Mouse (Mus musculus): Measurements from ENCODE around the gene Ccdc103.

Gene Ccdc103

DNA sequence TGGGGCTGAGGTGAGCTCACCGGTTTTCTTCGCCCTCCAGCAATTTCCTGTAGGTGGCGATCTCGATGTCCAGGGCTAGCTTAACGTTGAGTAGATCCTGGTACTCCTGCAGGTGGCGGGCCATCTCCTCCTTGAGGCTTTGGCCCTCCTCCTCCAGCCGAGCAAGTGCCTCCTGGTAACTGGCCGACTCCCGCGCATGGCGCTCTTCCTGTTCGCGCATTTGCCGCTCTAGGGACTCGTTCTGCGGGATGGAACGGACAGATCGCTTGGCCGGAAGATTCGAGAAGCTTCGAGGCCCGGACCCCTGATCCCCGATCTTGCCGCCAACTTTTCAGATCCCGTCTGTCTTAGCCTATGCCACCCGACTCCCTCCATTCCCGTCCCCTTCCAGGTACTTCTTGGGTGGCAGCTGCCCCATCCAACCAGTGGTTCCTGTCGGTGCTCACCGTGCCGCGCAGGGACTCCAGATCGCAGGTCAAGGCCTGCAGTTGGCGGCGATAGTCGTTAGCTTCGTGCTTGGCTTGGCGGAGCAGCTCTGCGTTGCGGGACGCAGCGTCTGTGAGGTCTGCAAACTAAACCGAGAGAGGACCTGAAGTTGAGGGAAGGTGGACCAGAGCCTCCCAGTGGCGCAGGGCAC is 12.1 kb downstream of the Ccdc103 start:
- DNase-seq, result peak; percentile 83 to 85

DNA sequence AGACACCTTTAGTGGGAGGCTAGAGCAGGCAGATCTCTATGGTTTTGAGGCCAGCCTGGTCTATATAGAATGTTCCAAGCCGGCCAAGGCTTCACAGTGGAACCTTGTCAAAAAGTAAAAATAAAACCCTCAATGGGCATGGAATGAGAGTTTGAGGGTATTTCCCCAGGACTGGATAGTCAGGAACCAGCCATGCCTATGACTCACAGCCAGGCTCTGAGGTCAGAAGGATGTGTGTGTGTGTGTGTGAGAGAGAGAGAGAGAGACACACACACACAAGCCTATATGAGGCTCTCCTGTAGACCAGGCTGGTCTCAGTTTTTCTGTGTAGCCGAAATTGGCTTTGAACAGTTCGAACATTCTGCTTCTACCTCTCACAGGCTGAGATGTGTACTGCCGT is 13.7 kb downstream of the Ccdc103 start:
- DNase-seq, result no peak

DNA sequence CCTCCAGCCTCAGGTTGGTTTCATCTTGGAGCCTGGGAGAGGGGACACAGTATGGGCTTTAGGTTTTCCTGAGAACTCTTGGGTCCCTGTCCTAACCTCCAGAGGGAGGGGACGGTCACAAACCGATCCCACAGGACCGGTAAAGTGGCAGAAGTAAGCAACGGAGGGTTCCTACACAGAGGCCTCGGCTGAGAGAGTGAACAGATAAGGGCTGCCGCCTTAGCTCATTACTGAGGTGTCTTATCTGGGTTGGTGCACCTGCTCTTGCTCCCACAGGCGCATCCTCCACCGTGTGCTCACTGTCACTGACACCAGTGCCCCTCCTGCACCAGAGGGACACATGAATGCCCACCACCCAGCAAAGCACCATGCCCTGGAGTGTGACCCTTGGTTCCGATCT is 14.8 kb downstream of the Ccdc103 start:
- no peak for DNase-seq

DNA sequence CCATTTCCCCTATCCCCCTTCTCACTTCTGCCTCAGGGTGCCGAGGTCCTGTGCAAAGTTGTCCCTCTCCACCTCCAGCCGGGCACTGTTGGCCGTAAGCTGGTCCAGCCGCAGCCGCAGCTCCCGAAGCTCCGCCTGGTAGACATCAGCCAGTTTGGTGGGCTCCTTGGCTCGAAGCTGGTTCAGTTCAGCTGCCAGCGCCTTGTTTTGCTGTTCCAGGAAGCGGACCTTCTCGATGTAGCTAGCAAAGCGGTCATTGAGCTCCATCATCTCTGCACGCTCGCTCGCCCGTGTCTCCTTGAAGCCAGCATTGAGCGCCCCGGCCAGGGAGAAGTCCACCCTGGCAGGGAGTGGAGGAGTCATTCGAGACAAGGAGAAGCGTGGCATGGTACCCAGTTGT is 15.6 kb downstream of the Ccdc103 start:
- no peak for DNase-seq

DNA sequence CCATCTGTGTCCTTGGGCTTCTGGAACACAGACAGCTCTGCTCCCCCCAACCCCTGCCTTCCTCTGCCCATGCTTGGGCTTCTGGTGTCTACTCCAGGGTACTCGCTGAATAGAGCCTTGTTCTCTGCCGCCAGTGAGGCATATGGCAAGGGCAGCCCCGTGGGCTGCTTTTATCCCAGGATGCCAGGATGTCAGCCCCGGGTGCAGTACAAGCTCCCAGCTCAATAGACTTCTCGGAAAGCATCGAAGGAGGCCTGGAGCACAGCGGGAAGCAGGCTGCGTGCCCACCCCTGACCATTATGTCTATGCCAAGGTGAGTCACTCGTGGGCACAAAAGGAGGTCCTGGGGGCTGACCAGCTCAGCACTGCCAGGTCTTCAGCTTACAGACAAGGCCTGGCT is 17.4 kb downstream of the Ccdc103 start:
- no peak for DNase-seq

DNA sequence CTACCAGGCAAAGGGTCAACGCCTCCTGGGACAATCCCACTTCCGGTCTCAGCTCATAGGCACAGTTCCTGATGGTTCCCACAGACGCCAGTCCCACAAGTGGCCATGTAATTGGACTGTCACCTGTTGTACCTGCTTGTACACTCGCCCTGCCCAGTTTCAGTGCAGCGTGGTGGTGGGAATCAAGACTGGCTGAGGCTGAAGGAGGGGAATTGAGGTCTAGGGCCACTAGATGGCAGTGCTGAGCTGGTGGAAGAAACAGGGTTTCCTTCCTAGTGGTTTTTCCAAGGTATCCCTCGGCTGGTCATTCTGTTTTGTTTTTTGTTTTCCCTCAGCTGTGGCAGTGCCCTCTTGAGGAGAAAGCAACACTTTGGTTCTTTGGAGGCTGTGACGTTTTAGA is 19.8 kb downstream of the Ccdc103 start, which contains the start of gene Gfap:
Gene Gfap, minus strand, starts transcription at position 150 of the 400 bp plus-strand sequence.
- DNase-seq, result peak; percentile 52 to 82

DNA sequence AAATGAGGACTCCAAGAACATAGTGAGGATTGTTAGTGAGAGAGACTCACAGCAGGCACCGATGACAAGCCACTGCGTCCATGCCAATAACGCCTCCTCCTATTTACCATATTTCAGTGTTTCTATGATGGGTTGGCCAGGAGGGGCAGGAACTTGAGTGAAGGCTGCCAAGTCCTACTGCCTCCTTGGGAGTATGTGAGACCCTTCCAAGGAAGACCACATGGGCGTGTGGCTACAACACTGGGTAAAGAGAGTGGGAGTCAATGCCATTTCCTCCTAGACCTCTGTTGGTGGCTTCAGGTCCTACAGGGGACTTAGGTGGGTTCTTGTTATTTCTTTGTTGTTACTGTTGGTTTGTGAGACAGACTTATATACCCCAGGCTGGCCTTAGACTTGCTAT is 20.2 kb downstream of the Ccdc103 start:
- no peak for DNase-seq

DNA sequence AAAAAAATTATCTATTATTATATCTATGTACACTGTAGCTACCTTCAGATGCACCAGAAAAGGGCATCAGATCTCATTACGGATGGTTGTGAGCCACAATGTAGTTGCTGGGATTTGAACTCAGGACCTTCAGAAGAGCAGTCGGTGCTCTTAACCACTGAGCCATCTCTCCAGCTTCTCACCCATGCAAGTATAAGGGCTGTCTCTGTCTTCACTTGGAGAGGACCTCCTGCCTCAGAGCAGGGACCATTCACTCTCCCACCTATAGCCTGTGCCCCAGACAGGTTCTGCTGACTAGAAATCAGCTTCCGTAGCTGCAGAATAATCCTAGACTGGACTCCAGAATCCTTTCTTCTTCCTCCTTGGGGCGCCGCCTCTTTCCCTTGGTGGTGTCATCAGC is 21.1 kb downstream of the Ccdc103 start:
- DNase-seq, result no peak

DNA sequence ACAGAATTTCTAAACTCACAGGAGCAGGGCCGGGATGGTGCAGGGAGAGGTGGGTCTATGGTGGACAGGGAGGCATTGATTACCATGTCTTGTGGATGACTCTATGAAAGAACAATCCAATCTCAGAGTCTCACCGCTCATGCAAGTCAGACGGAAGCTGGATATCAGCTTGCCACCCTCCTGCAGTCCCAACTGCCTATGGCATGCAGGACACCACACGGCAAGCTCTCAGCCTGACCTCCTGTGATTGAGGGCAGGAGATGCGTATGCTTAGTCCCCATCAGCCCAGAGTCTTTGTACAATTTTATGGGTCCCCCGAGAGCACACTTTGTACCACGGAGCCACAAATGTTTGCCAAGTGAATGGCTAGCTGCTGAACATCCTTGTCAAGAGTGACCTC is 22.6 kb downstream of the Ccdc103 start:
- no peak for DNase-seq

DNA sequence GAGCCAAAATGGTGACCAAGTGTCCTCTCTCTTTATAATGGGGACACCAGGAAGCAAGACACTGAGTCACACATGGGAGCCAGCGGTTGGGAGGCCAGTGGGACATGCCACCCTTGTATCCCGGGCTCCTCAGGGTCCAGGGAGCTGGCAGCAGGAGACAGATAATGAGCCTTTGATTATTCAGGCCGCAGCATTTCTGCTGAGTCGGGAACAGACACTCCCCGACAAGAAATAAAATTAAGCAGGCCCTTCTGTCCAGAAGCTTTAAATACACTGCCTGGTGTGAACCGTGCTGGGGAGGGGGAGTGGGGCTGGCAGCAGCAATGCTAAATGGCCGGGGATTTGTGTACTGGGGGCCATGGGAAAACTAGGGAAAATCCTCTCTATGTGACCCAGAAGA is 30.4 kb downstream of the Ccdc103 start:
- DNase-seq, result no peak

DNA sequence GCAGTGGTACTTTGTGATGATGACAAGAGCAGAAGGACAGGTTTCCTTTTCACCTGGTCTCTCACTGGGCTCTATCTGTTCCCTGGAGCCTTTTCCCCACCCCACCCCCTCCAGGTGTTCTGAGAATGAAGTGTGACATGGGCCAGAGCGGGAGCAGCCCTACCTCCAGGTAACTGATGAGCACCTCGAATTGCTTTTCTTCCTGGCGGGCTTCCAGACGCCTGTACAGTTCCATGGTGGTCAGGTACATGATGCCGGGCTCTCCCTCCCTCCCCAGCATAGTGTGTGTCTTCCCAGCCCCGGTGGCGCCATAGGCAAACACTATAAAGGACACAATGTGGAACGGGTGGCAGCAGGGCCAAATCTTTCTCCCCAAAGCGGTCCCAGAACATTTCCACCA is 34.4 kb downstream of the Ccdc103 start:
- no peak for DNase-seq

DNA sequence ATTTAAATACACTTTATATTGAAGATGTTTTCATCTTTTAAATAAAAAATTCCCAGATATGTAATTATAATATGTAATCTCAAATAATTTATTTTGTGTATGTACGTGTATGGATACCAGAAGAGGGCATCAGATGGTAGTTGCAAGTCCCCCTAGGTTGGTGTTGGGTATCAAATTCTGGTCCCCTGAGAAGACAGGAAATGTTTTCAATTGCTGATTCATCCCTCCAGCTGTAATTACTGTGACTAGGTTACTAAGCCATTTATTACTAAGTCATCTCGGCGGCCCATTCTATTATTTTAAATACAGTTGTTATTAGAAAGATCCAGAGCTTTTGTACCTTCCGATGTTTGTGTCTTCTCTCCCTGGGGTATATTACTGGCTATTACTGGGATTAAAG is 37.1 kb downstream of the Ccdc103 start:
- no peak for DNase-seq

DNA sequence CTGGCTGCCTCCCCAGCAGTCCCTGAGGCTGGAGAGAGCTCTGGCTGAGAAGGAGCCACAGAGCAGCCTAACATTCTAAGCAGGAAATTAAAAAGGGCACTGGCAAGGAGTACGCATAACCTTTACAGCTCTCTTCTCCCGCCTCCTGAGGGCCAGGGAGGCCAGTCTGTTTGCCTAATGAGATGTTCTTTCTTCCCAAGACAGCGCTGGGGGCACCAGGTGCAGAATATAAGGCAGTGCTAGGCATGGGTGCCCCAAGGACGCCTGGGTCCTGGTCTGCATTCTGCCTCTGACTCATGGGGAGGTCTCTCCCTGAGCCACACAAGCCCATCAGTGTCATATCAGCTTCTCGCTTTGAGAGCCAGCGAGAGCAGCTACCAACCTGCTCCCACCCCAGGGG is 40.5 kb downstream of the Ccdc103 start:
- DNase-seq, result no peak

DNA sequence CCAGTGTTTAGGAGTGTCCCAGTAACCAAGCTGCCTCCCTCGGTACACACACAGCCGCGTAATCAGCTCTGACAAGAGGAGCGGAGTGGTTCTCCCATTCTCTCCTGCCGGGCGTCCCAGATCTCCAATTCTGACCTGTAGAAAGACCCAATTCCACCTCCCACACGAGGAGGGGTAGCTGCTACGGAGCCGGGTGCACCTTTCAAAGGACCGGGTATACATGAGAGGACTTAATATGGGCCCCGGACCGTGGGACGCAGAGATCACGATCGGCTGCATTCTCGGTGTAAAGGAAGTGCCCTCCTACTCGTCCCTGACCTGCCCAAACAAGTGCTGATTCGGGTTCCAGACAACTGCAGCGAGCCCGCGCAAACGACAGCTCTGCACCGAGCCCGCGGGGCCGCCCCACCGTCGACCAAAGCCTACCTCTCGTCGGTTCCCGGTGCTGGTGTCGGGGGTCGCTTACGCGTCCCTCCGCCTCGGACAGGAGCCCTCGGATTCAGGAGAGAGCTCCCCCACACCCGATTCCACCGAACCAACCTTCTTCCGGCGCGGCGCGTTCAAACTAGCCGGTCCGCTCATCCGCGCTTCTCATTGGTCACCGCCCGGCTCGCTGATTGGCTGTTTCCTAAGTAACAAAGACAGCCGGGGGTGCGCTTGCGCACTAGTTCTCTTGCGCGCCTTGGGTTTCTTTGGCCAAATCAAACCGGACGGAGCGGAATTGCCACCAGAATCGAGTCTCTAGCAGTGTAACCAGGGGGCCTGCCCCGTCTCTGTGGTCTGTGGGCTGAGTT is 43.8 kb downstream of the Ccdc103 start, which contains the start of gene Kif18b:
Gene Kif18b, minus strand, starts transcription at position 568 of the 794 bp plus-strand sequence.
- peak; percentile 94 to 95 for DNase-seq

DNA sequence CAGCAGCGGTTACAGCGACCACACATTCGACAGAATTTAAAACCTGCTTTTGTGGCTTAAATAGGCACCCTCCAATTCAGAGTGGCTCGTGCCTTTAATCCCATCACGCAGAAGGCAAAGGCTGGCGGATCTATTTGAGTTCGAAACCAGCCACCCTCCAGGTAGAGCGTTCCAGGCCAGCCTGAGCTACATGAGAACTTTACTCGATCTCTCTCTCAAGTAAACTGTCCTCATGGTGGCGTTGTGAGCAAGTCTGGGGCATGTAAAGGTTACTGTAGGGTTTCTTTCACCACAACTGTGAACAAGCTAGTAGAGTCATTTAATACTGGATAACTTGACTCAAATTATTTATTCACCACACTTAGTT is 44.3 kb downstream of the Ccdc103 start:
- DNase-seq, result no peak

DNA sequence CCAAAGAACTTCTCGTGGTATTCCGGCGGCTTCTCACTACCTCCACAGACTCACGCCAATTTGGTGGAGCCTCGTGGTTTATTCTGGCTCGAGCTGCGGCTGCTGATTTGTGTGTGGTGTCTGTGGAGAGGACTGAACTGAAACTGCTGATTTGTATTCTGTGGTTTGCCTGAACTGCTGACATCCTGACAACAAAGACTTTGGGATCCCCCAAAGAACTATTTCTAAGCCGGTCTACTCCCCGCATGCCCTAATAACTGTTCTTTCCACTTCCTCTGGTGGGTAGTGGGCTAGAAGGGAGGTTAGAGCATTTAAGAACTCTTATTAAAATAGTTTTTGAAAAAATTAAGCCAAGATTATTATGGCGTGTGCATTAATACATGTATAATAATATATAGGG is 49.7 kb downstream of the Ccdc103 start:
- DNase-seq, result no peak

Measured in kidney, adult 8-10 months (tissue).